ENCODE assay signal across 22 mouse cellular contexts in the genomic region with DNA sequence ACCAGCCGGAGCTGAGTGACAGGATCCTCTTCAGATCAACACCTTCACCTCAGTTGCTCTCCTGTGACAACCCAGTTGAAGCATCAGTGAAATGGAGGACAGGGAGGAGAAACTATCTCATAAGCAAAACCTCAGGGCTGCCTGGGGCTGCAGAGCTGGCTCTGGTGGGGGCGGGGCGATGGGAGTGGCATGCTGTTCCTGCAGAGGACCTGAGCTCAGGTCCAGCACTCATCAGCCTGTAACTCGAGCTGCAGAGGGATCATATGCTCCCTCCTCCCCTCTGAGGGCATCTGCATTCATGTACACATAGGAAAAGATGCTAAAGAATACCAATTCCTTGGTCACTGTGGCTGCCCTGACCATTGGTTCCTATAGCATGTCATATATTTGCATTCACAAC. TPM values are rescaled to one million over a fixed set of nuclear protein-coding genes. Genes with fewer than 3 reads are reported as not detected.
DNase-seq lines count a peak whose midpoint lies in the region; ATAC-seq and TF ChIP-seq lines count a peak whose summit lies in the region.
"Had no signal": no experiment of that assay in that cellular context is flagged by ENCODE, and none has a peak within 500 bp of the region (broad histone marks: within the 10 kb centered on the region; RNA-seq: fewer than 3 reads in every experiment).

No protein-coding gene starts in this region.

- no peak overlapping the region for H3K27ac ChIP-seq in hindbrain, postnatal 0 days
- H3K27ac ChIP-seq in hindbrain, embryonic 12.5 days, result no peak overlapping the region
- H3K27ac ChIP-seq: embryonic facial prominence, embryonic 12.5 days; forebrain, embryonic 13.5 days; limb, embryonic 15.5 days had no signal

- no peak overlapping the region for H3K4me2 ChIP-seq in hindbrain, postnatal 0 days (ENCODE audit: low read depth, low read length)
- H3K4me2 ChIP-seq in hindbrain, embryonic 12.5 days (replicated peaks), result no peak overlapping the region
- H3K4me2 ChIP-seq: embryonic facial prominence, embryonic 12.5 days; forebrain, embryonic 13.5 days; limb, embryonic 15.5 days had no signal

- no peaks in the 10 kb centered on the region for H3K4me1 ChIP-seq in hindbrain, postnatal 0 days (ENCODE audit: insufficient read depth, low read length)
- H3K4me1 ChIP-seq in hindbrain, embryonic 12.5 days, result no peaks in the 10 kb centered on the region
- H3K4me1 ChIP-seq: embryonic facial prominence, embryonic 12.5 days; forebrain, embryonic 13.5 days; limb, embryonic 15.5 days had no signal

- H3K36me3 ChIP-seq in hindbrain, postnatal 0 days (ENCODE audit: insufficient read depth, low read length), result no peaks in the 10 kb centered on the region
- no peaks in the 10 kb centered on the region for H3K36me3 ChIP-seq in hindbrain, embryonic 12.5 days
- H3K36me3 ChIP-seq: embryonic facial prominence, embryonic 12.5 days; limb, embryonic 15.5 days had no signal

- no peak overlapping the region for H3K9ac ChIP-seq in hindbrain, postnatal 0 days (replicated peaks; ENCODE audit: low read length)
- H3K9ac ChIP-seq in hindbrain, embryonic 12.5 days, result no peak overlapping the region
- H3K9ac ChIP-seq: embryonic facial prominence, embryonic 12.5 days; forebrain, embryonic 13.5 days; limb, embryonic 15.5 days had no signal

- no peaks in the 10 kb centered on the region for H3K9me3 ChIP-seq in hindbrain, postnatal 0 days (ENCODE audit: low read length)
- H3K9me3 ChIP-seq in hindbrain, embryonic 12.5 days (replicated peaks), result no peaks in the 10 kb centered on the region
- H3K9me3 ChIP-seq: embryonic facial prominence, embryonic 12.5 days; forebrain, embryonic 13.5 days; limb, embryonic 15.5 days had no signal

- H3K27me3 ChIP-seq in hindbrain, postnatal 0 days (ENCODE audit: insufficient read depth, low read length), result no peaks in the 10 kb centered on the region
- H3K27me3 ChIP-seq in hindbrain, embryonic 12.5 days, result no peaks in the 10 kb centered on the region
- H3K27me3 ChIP-seq: embryonic facial prominence, embryonic 12.5 days; forebrain, embryonic 13.5 days; limb, embryonic 15.5 days had no signal

- H3K4me3 ChIP-seq in hindbrain, postnatal 0 days (ENCODE audit: low read length), result no peak overlapping the region
- H3K4me3 ChIP-seq in hindbrain, embryonic 12.5 days, result no peak overlapping the region
- H3K4me3 ChIP-seq: embryonic facial prominence, embryonic 12.5 days; erythroblast, embryonic 14.5 days; forebrain, embryonic 13.5 days; limb, embryonic 15.5 days; myocyte had no signal

- no peak for TF ChIP-seq CTCF in hindbrain, postnatal 0 days (IDR thresholded peaks at IDR 0.05; ENCODE audit: low read depth)

- WGBS in hindbrain, postnatal 0 days, result 41% methylated on average over 4 of the region's 4 CpGs
- 37% methylated on average over 4 of the region's 4 CpGs for WGBS in hindbrain, embryonic 12.5 days

- no peak for DNase-seq in hindbrain, postnatal 0 days (ENCODE audit: low spot score)
- DNase-seq in thymus, postnatal 14 days, result peak; percentile 9
- no peak for DNase-seq in thymus, postnatal 36 days
- DNase-seq in R1 (ENCODE audit: low read depth, low spot score), result peak; percentile 42
- DNase-seq in yolk sac, embryonic 10.5 days (ENCODE audit: low spot score), result peak; percentile 11
- no peak for DNase-seq in B cell, adult 2 months
- DNase-seq: cerebellum, adult 8-10 months; gastrocnemius, postnatal 14 days; heart, adult 18-20 months; kidney, adult 11 months; layer of hippocampus, postnatal 36 days; lung, postnatal 14 days; midbrain, embryonic 14.5 days; right cerebral cortex, postnatal 14 days; thymus, adult 2 months had no signal

- ATAC-seq in hindbrain, postnatal 0 days, result 0 out of 2 replicates have a peak, but pooled peaks have one; percentile 4
- no peak for ATAC-seq in hindbrain, embryonic 12.5 days (ENCODE audit: low FRiP score)
- ATAC-seq: CD4-positive, CD25-positive, alpha-beta regulatory T cell, adult 4 months; forebrain, embryonic 13.5 days had no signal

RNA-seq across cellular contexts. Expression of gene Sgk1, which starts 15.5 kb away (rescaled TPM):
- 71.8 and 75.1 TPM in 2 replicates for total RNA-seq in hindbrain, postnatal 0 days (2014; rRNA removed)
- polyA plus RNA-seq in hindbrain, postnatal 0 days (2015; fragmentation: Nextera tagmentation; extraction: Ambion mirVana), result 57.1 and 57.5 TPM in 2 replicates
- polyA plus RNA-seq in hindbrain, embryonic 12.5 days (2016; fragmentation: Nextera tagmentation; extraction: Ambion mirVana), result 32.8 and 33.8 TPM in 2 replicates

Comparison
In these comparisons a context has a peak if more than half of its experiments do, and no peak if none do; other contexts are left out.
1. DNase-seq: peak in thymus, postnatal 14 days (single experiment), R1 (single experiment) and yolk sac, embryonic 10.5 days (single experiment); none in hindbrain, postnatal 0 days (single experiment), thymus, postnatal 36 days (0 of 2) and B cell, adult 2 months (0 of 2).